Mouse (Mus musculus) liver, embryonic 13.5 days (tissue): ENCODE measurements around the gene Lrrc28. TPM values are rescaled to one million over a fixed set of nuclear protein-coding genes. Genes with fewer than 3 reads are reported as not detected.

Experiments used
- ATAC-seq: fragments of 200-750 bp; cut with Nextera tagmentation; 2 replicates; pipeline ENCODE4 v1.8.0; 2017; ENCODE audit warnings: low read depth, mild to moderate bottlenecking, moderate number of reproducible peaks, moderate library complexity
- DNase-seq: peaks from one replicate; pipeline ENCODE4 v3.0.0; 2022
- H3K27ac ChIP-seq: fragments of 300-500 bp; sonication (generic); 2 replicates; pipeline ENCODE4 v1.5.1; 2015; ENCODE audit warnings: moderate library complexity, mild to moderate bottlenecking, inconsistent platforms
- H3K27me3 ChIP-seq: fragments of 300-500 bp; sonication (generic); 2 replicates; pipeline ENCODE4 v1.6.1; 2015; ENCODE audit warnings: mild to moderate bottlenecking, inconsistent platforms
- H3K36me3 ChIP-seq: fragments of 300-500 bp; sonication (generic); 2 replicates; pipeline ENCODE4 v1.6.1; 2015; ENCODE audit warnings: mild to moderate bottlenecking, inconsistent platforms
- H3K4me1 ChIP-seq: fragments of 300-500 bp; sonication (generic); replicated peaks from 2 replicates; pipeline ENCODE4 v1.6.1; 2015; ENCODE audit warnings: inconsistent platforms
- H3K4me2 ChIP-seq: fragments of 300-500 bp; sonication (generic); 2 replicates; pipeline ENCODE4 v1.6.1; 2015; ENCODE audit warnings: inconsistent platforms, mild to moderate bottlenecking, moderate library complexity
- H3K4me3 ChIP-seq: fragments of 300-500 bp; sonication (generic); replicated peaks from 2 replicates; pipeline ENCODE4 v1.5.1; 2015; ENCODE audit warnings: mild to moderate bottlenecking, inconsistent platforms
- H3K9ac ChIP-seq: fragments of 300-500 bp; sonication (generic); 2 replicates; pipeline ENCODE4 v1.6.1; 2015; ENCODE audit warnings: mild to moderate bottlenecking, inconsistent platforms
- H3K9me3 ChIP-seq: fragments of 300-500 bp; sonication (generic); replicated peaks from 2 replicates; pipeline ENCODE4 v1.6.1; 2016; ENCODE audit warnings: inconsistent platforms
- WGBS: fragments of 180-500 bp; shearing (Covaris S2); methylation state at CpG from one replicate; pipeline ENCODE4 v1.1.7; 2015; ENCODE audit not compliant: insufficient replicate concordance; 5-methylcytosine and 5-hydroxymethylcytosine counted together
- polyA plus RNA-seq: library from polyadenylated mRNA; unstranded; fragments of >200 nt; fragmentation: Nextera tagmentation; extraction: Ambion mirVana; gene quantifications from 2 replicates; pipeline ENCODE4 v1.2.1, GENCODE M21; 2015

The Lrrc28 gene
- polyA plus RNA-seq, 1 experiment from 2014 or later = 7.8 TPM

DNA sequence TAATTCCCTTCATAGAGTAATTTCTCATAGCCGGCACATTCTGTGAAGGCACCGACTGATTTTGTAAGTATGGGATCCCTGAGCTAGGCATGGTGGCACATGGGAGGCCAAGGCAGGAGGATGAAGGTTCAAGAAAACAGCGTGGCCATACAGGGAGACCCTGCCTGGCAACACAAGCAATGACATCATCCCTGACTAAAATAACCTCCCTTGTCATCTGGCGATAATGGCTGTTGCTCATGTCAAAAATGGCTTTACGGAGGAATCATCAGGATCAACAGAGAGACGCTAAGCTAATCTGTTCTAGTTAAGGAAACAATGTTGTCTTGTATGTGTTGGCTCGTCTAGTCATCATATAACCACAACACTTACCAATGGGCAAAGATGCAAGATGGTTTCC, 85.6 kb downstream of the Lrrc28 start:
- no peaks in the 10 kb centered on the region for H3K36me3 ChIP-seq
- DNase-seq (no peak), ATAC-seq (no peak)
- 0 out of 2 replicates have a peak, but pooled peaks cover 3% of the 10 kb centered on the region for H3K4me1 ChIP-seq
- H3K4me2 ChIP-seq = no peak overlapping the region
- H3K27ac ChIP-seq = no peak overlapping the region
- 79% methylated on average over 7 of the region's 7 CpGs for WGBS
- no peak overlapping the region for H3K9ac ChIP-seq
- no peaks in the 10 kb centered on the region for H3K27me3 ChIP-seq
- no peak overlapping the region for H3K4me3 ChIP-seq
- H3K9me3 ChIP-seq = no peaks in the 10 kb centered on the region

DNA sequence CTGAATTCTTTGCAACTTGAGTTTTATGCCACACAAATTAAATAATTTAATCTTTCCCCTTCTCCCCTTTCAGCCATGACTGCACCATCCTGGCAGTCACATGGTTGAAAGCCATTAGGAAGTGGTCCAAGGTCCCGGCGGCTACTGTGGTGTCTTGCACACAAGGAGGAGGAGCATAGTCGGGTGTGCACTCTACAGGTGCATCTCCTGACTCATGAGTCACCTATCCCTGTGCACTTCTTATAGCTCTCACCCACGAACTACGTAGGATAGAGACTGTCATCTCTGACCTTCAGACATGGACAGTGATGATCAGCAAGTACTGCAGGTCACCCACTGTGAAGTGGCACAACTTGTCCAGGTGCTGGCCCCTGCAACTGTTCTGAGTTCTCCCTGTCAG, 86.8 kb downstream of the Lrrc28 start:
- H3K36me3 ChIP-seq = no peaks in the 10 kb centered on the region
- H3K4me2 ChIP-seq = no peak overlapping the region
- ATAC-seq (no peak), DNase-seq (no peak)
- H3K27me3 ChIP-seq = no peaks in the 10 kb centered on the region
- no peak overlapping the region for H3K4me3 ChIP-seq
- no peak overlapping the region for H3K9ac ChIP-seq
- no peaks in the 10 kb centered on the region for H3K9me3 ChIP-seq
- H3K4me1 ChIP-seq = 0 out of 2 replicates have a peak, but pooled peaks cover 3% of the 10 kb centered on the region
- 64% methylated on average over 5 of the region's 5 CpGs for WGBS
- H3K27ac ChIP-seq = no peak overlapping the region

DNA sequence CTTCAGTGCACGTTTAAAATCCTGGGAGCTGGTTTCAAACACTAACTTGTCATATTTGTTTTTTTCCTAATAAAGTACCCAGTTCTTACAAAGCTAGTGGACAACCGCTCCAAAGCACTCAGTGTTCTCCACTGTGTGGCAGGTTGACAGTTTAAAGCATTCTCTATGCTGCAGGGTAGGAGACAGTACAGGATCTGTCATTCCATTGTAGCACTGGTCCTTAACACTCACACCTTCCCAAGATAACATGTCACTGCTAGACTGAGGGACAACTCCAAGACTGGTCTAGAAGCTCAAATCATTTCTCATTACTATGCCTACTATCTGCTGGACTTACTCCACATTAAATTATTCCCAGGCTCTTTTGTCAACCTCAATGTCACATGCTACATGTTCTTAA, 90.2 kb downstream of the Lrrc28 start:
- 56% methylated on average over 2 of the region's 2 CpGs for WGBS
- Histone ChIP-seq H3K27me3 (no peaks in the 10 kb centered on the region), H3K4me2 (no peak overlapping the region), H3K27ac (no peak overlapping the region), H3K9ac (no peak overlapping the region), H3K4me1 (no peaks in the 10 kb centered on the region), H3K4me3 (no peak overlapping the region), H3K36me3 (no peaks in the 10 kb centered on the region), H3K9me3 (no peaks in the 10 kb centered on the region)
- no peak for DNase-seq
- no peak for ATAC-seq

- no peak overlapping the region for H3K4me2 ChIP-seq
- WGBS = 67% methylated on average over 2 of the region's 2 CpGs
- ATAC-seq = no peak
- no peaks in the 10 kb centered on the region for H3K36me3 ChIP-seq
- DNase-seq = no peak
- no peaks in the 10 kb centered on the region for H3K9me3 ChIP-seq
- no peak overlapping the region for H3K4me3 ChIP-seq
- H3K27me3 ChIP-seq = no peaks in the 10 kb centered on the region
- H3K9ac ChIP-seq = no peak overlapping the region
- H3K4me1 ChIP-seq = no peaks in the 10 kb centered on the region
- H3K27ac ChIP-seq = no peak overlapping the region
Observed at GRCm38 (mm10) chr7:67551242-67551641, 93.8 kb downstream of the Lrrc28 start.

DNA sequence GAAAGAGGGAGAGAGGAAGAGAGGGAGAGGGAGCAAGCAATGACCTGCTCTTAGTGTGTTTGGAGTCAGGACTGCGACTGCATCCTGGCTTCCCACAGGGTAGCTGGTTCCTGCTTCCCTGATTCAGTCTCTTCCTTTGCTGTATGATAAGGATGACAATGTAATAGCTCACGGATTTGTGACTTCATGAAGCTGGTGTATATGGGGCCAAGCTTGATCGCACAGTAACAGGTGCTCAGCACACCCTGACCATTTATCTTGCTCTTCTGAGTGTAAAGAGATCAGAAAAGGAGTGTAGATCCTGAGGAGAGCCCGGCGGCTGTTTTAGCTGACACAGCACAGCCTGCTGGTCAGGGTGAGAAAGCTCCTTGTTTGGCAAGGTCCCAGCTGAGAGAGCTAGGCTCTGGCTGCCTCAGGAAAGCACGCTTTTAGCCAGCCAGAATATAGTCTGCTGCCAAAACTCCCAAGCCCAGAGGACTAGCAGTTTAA, 96.0 kb downstream of the Lrrc28 start:
- Histone ChIP-seq H3K4me1 (no peaks in the 10 kb centered on the region), H3K4me3 (no peak overlapping the region), H3K27ac (no peak overlapping the region), H3K4me2 (no peak overlapping the region), H3K9me3 (no peaks in the 10 kb centered on the region), H3K9ac (no peak overlapping the region), H3K27me3 (no peaks in the 10 kb centered on the region), H3K36me3 (no peaks in the 10 kb centered on the region)
- WGBS = 26% methylated on average over 6 of the region's 6 CpGs
- ATAC-seq = no peak
- DNase-seq = no peak

- Histone ChIP-seq H3K4me1 (no peaks in the 10 kb centered on the region), H3K36me3 (no peaks in the 10 kb centered on the region), H3K4me3 (no peak overlapping the region), H3K4me2 (no peak overlapping the region), H3K9ac (no peak overlapping the region), H3K27me3 (no peaks in the 10 kb centered on the region), H3K9me3 (no peaks in the 10 kb centered on the region), H3K27ac (no peak overlapping the region)
- WGBS = 61% methylated on average over 6 of the region's 6 CpGs
- ATAC-seq (no peak), DNase-seq (no peak)
Observed at GRCm38 (mm10) chr7:67548599-67549041, 96.4 kb downstream of the Lrrc28 start.

DNA sequence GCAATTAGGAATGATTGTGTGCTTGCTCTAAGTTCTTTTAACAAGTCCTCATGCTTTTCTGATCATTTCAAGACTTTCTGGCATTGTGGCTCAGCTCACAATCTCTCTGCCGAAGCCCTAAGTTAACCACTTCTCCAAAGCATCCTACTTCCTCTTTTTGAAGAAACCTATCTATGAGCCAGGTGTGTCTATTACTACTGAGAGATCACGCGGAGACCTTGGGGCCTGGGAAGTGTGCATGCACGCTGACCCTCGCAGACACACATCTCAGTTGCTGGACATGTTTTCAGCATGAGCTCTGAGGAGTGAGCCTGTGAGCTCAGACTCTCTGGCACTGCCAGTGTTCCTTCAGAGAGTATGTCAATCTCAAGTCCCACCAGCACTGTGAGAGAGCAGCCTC, 98.8 kb downstream of the Lrrc28 start:
- Histone ChIP-seq H3K9me3 (no peaks in the 10 kb centered on the region), H3K36me3 (no peaks in the 10 kb centered on the region), H3K27ac (no peak overlapping the region), H3K4me2 (no peak overlapping the region), H3K4me1 (no peaks in the 10 kb centered on the region), H3K27me3 (no peaks in the 10 kb centered on the region), H3K9ac (no peak overlapping the region), H3K4me3 (no peak overlapping the region)
- ATAC-seq (no peak), DNase-seq (no peak)
- 25% methylated on average over 5 of the region's 5 CpGs for WGBS

GRCm38 (mm10) chr7:67544586-67544985, 100.5 kb downstream of the Lrrc28 start:
- ATAC-seq (no peak), DNase-seq (no peak)
- H3K27me3 ChIP-seq = no peaks in the 10 kb centered on the region

GRCm38 (mm10) chr7:67543641-67544040, 101.4 kb downstream of the Lrrc28 start:
- ATAC-seq (no peak), DNase-seq (no peak)
- Histone ChIP-seq H3K9me3 (no peaks in the 10 kb centered on the region), H3K36me3 (no peaks in the 10 kb centered on the region), H3K4me1 (no peaks in the 10 kb centered on the region), H3K4me2 (no peak overlapping the region), H3K4me3 (no peak overlapping the region), H3K9ac (no peak overlapping the region), H3K27me3 (no peaks in the 10 kb centered on the region), H3K27ac (no peak overlapping the region)
- 62% methylated on average over 6 of the region's 6 CpGs for WGBS

More at GRCm38 (mm10) chr7:67544586-67544985, 100.5 kb downstream of the Lrrc28 start:
- no peaks in the 10 kb centered on the region for H3K9me3 ChIP-seq
- no peak overlapping the region for H3K4me3 ChIP-seq
- H3K4me2 ChIP-seq = no peak overlapping the region
- H3K4me1 ChIP-seq = no peaks in the 10 kb centered on the region
- no peak overlapping the region for H3K9ac ChIP-seq
- H3K27ac ChIP-seq = no peak overlapping the region
- H3K36me3 ChIP-seq = no peaks in the 10 kb centered on the region

DNA sequence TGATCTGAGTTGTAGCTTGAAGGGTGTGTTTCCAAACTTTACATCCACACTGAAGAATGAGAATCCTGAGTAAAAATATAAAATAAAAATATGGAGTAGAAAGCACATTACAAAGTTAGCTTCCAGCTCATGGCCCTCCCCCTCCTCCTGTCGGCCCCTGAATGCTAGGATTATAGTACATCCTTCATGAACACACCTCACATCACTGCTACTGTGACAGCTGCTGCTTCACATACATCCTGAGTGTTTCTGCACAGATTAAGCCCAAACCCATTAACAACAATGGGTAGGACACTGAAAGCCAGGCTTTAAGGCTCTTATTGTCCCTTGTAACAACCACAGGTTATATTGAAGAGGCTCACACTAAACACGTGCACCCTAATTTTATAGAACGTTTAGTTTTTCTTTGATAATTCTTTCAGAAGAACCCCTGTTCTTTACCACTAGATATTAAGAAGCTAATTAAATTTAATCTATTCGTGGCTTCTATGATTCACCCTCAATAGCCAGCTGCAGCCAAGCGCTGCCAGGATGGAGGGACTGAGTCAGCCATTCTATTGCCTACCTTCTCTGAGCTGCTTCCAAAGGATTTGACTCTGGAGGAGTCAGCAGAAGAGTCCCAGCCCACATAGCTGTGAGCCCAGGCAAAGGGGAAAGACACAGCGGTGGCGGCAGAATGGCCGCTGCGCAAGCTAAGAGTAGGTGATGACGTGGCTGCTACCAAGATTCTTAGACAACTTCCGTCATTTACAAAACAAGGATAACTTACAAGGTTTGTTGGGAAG, 108.3 kb downstream of the Lrrc28 start:
- Histone ChIP-seq H3K9ac (no peak overlapping the region), H3K9me3 (no peaks in the 10 kb centered on the region), H3K4me3 (no peak overlapping the region), H3K27me3 (no peaks in the 10 kb centered on the region), H3K4me1 (no peaks in the 10 kb centered on the region), H3K27ac (no peak overlapping the region), H3K4me2 (no peak overlapping the region), H3K36me3 (no peaks in the 10 kb centered on the region)
- no peak for ATAC-seq
- WGBS = 80% methylated on average over 11 of the region's 11 CpGs
- no peak for DNase-seq

DNA sequence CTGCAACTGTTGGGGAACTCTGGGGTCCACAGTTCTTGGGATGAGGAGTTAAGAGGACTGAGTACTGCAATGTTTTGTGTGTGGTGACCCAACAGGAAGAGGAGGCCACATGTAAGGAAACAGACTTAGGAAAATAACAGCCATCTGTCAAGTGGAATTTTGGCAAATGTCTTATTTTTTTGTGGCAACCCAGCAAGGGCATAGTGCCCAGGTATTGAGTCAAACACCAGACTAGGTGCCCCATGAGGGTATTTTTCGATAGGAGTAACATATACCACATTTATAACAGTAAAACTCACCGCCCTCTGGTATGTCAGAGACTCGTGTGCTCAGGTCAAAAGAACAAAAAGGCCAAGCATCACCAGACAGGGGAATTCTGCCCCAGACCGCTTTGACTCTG, 109.1 kb downstream of the Lrrc28 start:
- H3K27me3 ChIP-seq = no peaks in the 10 kb centered on the region
- no peak overlapping the region for H3K9ac ChIP-seq
- DNase-seq = no peak
- 53% methylated on average over 4 of the region's 4 CpGs for WGBS
- H3K4me1 ChIP-seq = no peaks in the 10 kb centered on the region; the same call in 1 of the 2 replicates
- no peak for ATAC-seq
- H3K36me3 ChIP-seq = no peaks in the 10 kb centered on the region
- no peak overlapping the region for H3K4me3 ChIP-seq
- no peaks in the 10 kb centered on the region for H3K9me3 ChIP-seq
- no peak overlapping the region for H3K4me2 ChIP-seq
- no peak overlapping the region for H3K27ac ChIP-seq

- Histone ChIP-seq H3K27me3 (no peaks in the 10 kb centered on the region), H3K36me3 (no peaks in the 10 kb centered on the region), H3K9me3 (no peaks in the 10 kb centered on the region), H3K4me3 (no peak overlapping the region), H3K9ac (no peak overlapping the region), H3K4me2 (no peak overlapping the region), H3K27ac (no peak overlapping the region), H3K4me1 (peaks cover 13% of the 10 kb centered on the region)
- WGBS = 53% methylated on average over 2 of the region's 2 CpGs
- DNase-seq = no peak
- ATAC-seq = no peak
Observed at GRCm38 (mm10) chr7:67530981-67531380, 114.1 kb downstream of the Lrrc28 start.
